Mouse (Mus musculus) erythroid progenitor cell, adult 5-6 weeks (primary cell): ENCODE results near the gene Prss57. TPM values are rescaled to one million over a fixed set of nuclear protein-coding genes. Genes with fewer than 3 reads are reported as not detected.
"Not testable (repeated sequence)": the region's sequence is repeated elsewhere in the genome, so short reads cannot be mapped to it uniquely, and the experiment has no call there.

Experiments
- ATAC-seq: replicated peaks from 2 replicates; pipeline ENCODE4 v1.8.0; 2016; ENCODE audit warnings: moderate number of reproducible peaks, mild to moderate bottlenecking, moderate TSS enrichment, inconsistent platforms; ENCODE audit not compliant: poor library complexity, low FRiP score, severe bottlenecking
- total RNA-seq, 2 experiments: library from RNA; stranded (forward) in 1 of 2; stranded (reverse) in 1 of 2; fragments of 150-400 nt in 1 of 2; fragments of 186-747, 209-891 nt in 1 of 2; gene quantifications; 2 replicates each; pipeline versions ENCODE4 v1.2.3 to v1.2.4; 2015 to 2017; ENCODE audit warnings: low replicate concordance in 2 of 2

The Prss57 gene
- total RNA-seq, 2 experiments from 2014 or later: 1.1 to 44.0 TPM

- no peak for ATAC-seq
These were observed 24.7 kb downstream of the Prss57 start for GRCm38 (mm10) chr10:79766001-79766507.

- ATAC-seq: no peak
These were observed 25.5 kb downstream of the Prss57 start for GRCm38 (mm10) chr10:79765228-79765745.

GRCm38 (mm10) chr10:79764234-79764633 lies 26.5 kb downstream of the Prss57 start:
- no peak for ATAC-seq

GRCm38 (mm10) chr10:79762875-79763274 lies 27.9 kb downstream of the Prss57 start:
- ATAC-seq: no peak

- no peak for ATAC-seq
These were observed 30.1 kb downstream of the Prss57 start for GRCm38 (mm10) chr10:79760603-79761143.

GRCm38 (mm10) chr10:79759675-79760074 lies 31.1 kb downstream of the Prss57 start:
- ATAC-seq: not testable (repeated sequence)

GRCm38 (mm10) chr10:79756660-79757059 lies 34.1 kb downstream of the Prss57 start:
- no peak for ATAC-seq

- ATAC-seq: no peak
These were observed 34.9 kb downstream of the Prss57 start for GRCm38 (mm10) chr10:79755854-79756253.

- ATAC-seq: peak; percentile 80
These were observed 35.8 kb downstream of the Prss57 start, which contains the start of gene Fgf22 for GRCm38 (mm10) chr10:79754856-79755516. TSS of gene Fgf22 (plus strand) at chr10:79755076.

- no peak for ATAC-seq
These were observed 42.3 kb downstream of the Prss57 start for GRCm38 (mm10) chr10:79748496-79748895.

GRCm38 (mm10) chr10:79746774-79747151 lies 44.0 kb downstream of the Prss57 start:
- peak; percentile 80 for ATAC-seq

GRCm38 (mm10) chr10:79745898-79746773 lies 44.6 kb downstream of the Prss57 start, which contains the start of gene Polrmt:
TSS of gene Polrmt (minus strand) at chr10:79746581.
- peak; percentile 95 for ATAC-seq

- no peak for ATAC-seq
These were observed 45.4 kb downstream of the Prss57 start for GRCm38 (mm10) chr10:79745411-79745810.

- no peak for ATAC-seq
These were observed 47.0 kb downstream of the Prss57 start for GRCm38 (mm10) chr10:79743650-79744365.

GRCm38 (mm10) chr10:79743161-79743560 lies 47.6 kb downstream of the Prss57 start:
- no peak for ATAC-seq

GRCm38 (mm10) chr10:79740863-79741262 lies 49.9 kb downstream of the Prss57 start:
- ATAC-seq: no peak

- ATAC-seq: no peak
These were observed 51.5 kb downstream of the Prss57 start for GRCm38 (mm10) chr10:79739234-79739633.

GRCm38 (mm10) chr10:79738259-79738658 lies 52.5 kb downstream of the Prss57 start:
- ATAC-seq: peak; percentile 67; the same call in 1 of the 2 replicates

- no peak for ATAC-seq
These were observed 54.1 kb downstream of the Prss57 start for GRCm38 (mm10) chr10:79736706-79737105.

- no peak for ATAC-seq
These were observed 55.4 kb downstream of the Prss57 start for GRCm38 (mm10) chr10:79735361-79735760.
